Mouse (Mus musculus) MEL (cell line): ENCODE results near the gene Ntn3.

Experiments
- CTCF ChIP-seq, 3 experiments: IDR thresholded peaks in 2 of 3; conservative IDR thresholded peaks in 1 of 3; 2 replicates each; pipeline ENCODE4 v1.5.1; 2011 to 2012; ENCODE audit warnings: low read length in 3 of 3, low read depth in 2 of 3, mild to moderate bottlenecking in 2 of 3, improper control_type of control experiment in 1 of 3, inconsistent platforms in 1 of 3, mixed read lengths in 1 of 3, moderate library complexity in 1 of 3; ENCODE audit not compliant: control insufficient read depth in 1 of 3, insufficient read depth in 1 of 3, poor library complexity in 1 of 3, severe bottlenecking in 1 of 3
- ELF1 ChIP-seq: IDR thresholded peaks from 2 replicates; pipeline ENCODE4 v1.6.1; 2014; ENCODE audit warnings: low read depth, mild to moderate bottlenecking, inconsistent platforms, low read length, improper control_type of control experiment, moderate library complexity
- GATA1 ChIP-seq: IDR thresholded peaks from 2 replicates; pipeline ENCODE4 v1.6.1; 2011; ENCODE audit warnings: low read depth, low read length, improper control_type of control experiment
- MYC ChIP-seq: IDR thresholded peaks from 2 replicates; pipeline ENCODE4 v1.6.1; 2011; ENCODE audit warnings: low read depth, mild to moderate bottlenecking, low read length, improper control_type of control experiment, moderate library complexity
- POLR2AphosphoS2 ChIP-seq: IDR thresholded peaks from 2 replicates; pipeline ENCODE4 v1.6.1; 2011; ENCODE audit warnings: low read length, improper control_type of control experiment
- ZC3H11A ChIP-seq: IDR thresholded peaks from 2 replicates; pipeline ENCODE4 v1.6.1; 2012; ENCODE audit warnings: low read depth, mild to moderate bottlenecking, inconsistent platforms, low read length, improper control_type of control experiment

- TF ChIP-seq GATA1 (peak; percentile 70), ELF1 (no peak), POLR2AphosphoS2 (no peak), MYC (0 out of 2 replicates have a peak, but pooled peaks have one; percentile 13), CTCF (IDR thresholded peaks at IDR 0.05 in 2 of 3, conservative IDR thresholded peaks at IDR 0.05 in 1 of 3; ENCODE audit: control insufficient read depth in 1 of 3, insufficient read depth in 1 of 3, low read depth in 2 of 3, low read length in 3 of 3, poor library complexity in 1 of 3, severe bottlenecking in 1 of 3) (no peak), ZC3H11A (no peak)
These were observed 10.1 kb downstream of the Ntn3 start for GRCm38 (mm10) chr17:24199252-24199651.
